Mouse (Mus musculus): ENCODE results near the gene Tnnc2. TPM values are rescaled to one million over a fixed set of nuclear protein-coding genes. Genes with fewer than 3 reads are reported as not detected.
A peak's percentile ranks its signal among the peaks of the same experiment; 100 is the strongest.

Gene Tnnc2
- polyA plus RNA-seq, 1 experiment from 2014 or later: 1.4 TPM

- no peak for ATAC-seq (replicated peaks; ENCODE audit: insufficient number of reproducible peaks, low FRiP score, low TSS enrichment)
- Histone ChIP-seq H3K4me3 (ENCODE audit: low read depth, low read length) (no peak overlapping the region), H3K9me3 (replicated peaks; ENCODE audit: control insufficient read depth, low read length) (no peaks in the 10 kb centered on the region), H3K27ac (ENCODE audit: low read depth, low read length) (no peak overlapping the region), H3K36me3 (ENCODE audit: control insufficient read depth, insufficient read depth, low read length) (peaks cover 9% of the 10 kb centered on the region; the same call in 1 of the 2 replicates), H3K4me2 (no peak overlapping the region), H3K4me1 (ENCODE audit: control insufficient read depth, insufficient read depth, low read length) (peaks cover 10% of the 10 kb centered on the region), H3K9ac (ENCODE audit: low read depth, low read length) (no peak overlapping the region), H3K27me3 (ENCODE audit: control insufficient read depth, insufficient read depth, low read length) (no peaks in the 10 kb centered on the region)
- 83% methylated on average over 6 of the region's 6 CpGs for WGBS (ENCODE audit: insufficient replicate concordance)
Observed at GRCm38 (mm10) chr2:164821060-164821459, 41.3 kb upstream of the Tnnc2 start.

- Histone ChIP-seq H3K36me3 (ENCODE audit: control insufficient read depth, insufficient read depth, low read length) (no peaks in the 10 kb centered on the region), H3K27ac (ENCODE audit: low read depth, low read length) (no peak overlapping the region; the same call in 1 of the 2 replicates), H3K4me1 (ENCODE audit: control insufficient read depth, insufficient read depth, low read length) (peaks cover 15% of the 10 kb centered on the region), H3K4me3 (ENCODE audit: low read depth, low read length) (no peak overlapping the region), H3K9ac (ENCODE audit: low read depth, low read length) (no peak overlapping the region), H3K27me3 (ENCODE audit: control insufficient read depth, insufficient read depth, low read length) (no peaks in the 10 kb centered on the region), H3K4me2 (no peak overlapping the region), H3K9me3 (replicated peaks; ENCODE audit: control insufficient read depth, low read length) (no peaks in the 10 kb centered on the region)
- peak; percentile 59; the same call in 1 of the 2 replicates for ATAC-seq (replicated peaks; ENCODE audit: insufficient number of reproducible peaks, low FRiP score, low TSS enrichment)
- WGBS (ENCODE audit: insufficient replicate concordance): 54% methylated on average over 5 of the region's 5 CpGs
Observed at GRCm38 (mm10) chr2:164817703-164818102, 37.9 kb upstream of the Tnnc2 start.

GRCm38 (mm10) chr2:164817206-164817605, 37.4 kb upstream of the Tnnc2 start:
- Histone ChIP-seq H3K9me3 (replicated peaks; ENCODE audit: control insufficient read depth, low read length) (no peaks in the 10 kb centered on the region), H3K9ac (ENCODE audit: low read depth, low read length) (no peak overlapping the region), H3K27me3 (ENCODE audit: control insufficient read depth, insufficient read depth, low read length) (no peaks in the 10 kb centered on the region), H3K4me3 (ENCODE audit: low read depth, low read length) (no peak overlapping the region), H3K4me1 (ENCODE audit: control insufficient read depth, insufficient read depth, low read length) (peaks cover 15% of the 10 kb centered on the region), H3K36me3 (ENCODE audit: control insufficient read depth, insufficient read depth, low read length) (no peaks in the 10 kb centered on the region), H3K27ac (ENCODE audit: low read depth, low read length) (no peak overlapping the region), H3K4me2 (no peak overlapping the region)
- no peak for ATAC-seq (replicated peaks; ENCODE audit: insufficient number of reproducible peaks, low FRiP score, low TSS enrichment)
- 62% methylated on average over 6 of the region's 6 CpGs for WGBS (ENCODE audit: insufficient replicate concordance)

DNA sequence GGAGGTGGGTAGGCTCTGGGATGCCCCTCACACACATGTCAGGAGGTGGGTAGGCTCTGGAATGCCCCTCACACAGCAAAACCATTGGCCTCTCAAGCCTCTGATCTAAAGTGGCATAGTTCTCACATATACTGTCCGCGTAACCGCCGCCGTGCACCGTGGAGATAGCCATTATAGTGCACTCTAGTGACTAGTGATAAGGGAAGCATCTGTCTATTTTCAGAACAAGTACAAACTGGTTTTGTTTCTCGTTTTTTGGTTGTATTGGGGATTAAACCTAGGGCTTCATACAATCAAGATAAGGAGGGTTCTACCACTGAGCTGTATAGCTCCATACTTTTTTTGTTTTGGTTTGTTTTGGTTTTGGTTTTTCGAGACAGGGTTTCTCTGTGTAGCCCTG, 36.1 kb upstream of the Tnnc2 start:
- Histone ChIP-seq H3K36me3 (ENCODE audit: control insufficient read depth, insufficient read depth, low read length) (no peaks in the 10 kb centered on the region), H3K4me3 (ENCODE audit: low read depth, low read length) (no peak overlapping the region), H3K27ac (ENCODE audit: low read depth, low read length) (no peak overlapping the region), H3K4me1 (ENCODE audit: control insufficient read depth, insufficient read depth, low read length) (peaks cover 15% of the 10 kb centered on the region), H3K9me3 (replicated peaks; ENCODE audit: control insufficient read depth, low read length) (no peaks in the 10 kb centered on the region), H3K27me3 (ENCODE audit: control insufficient read depth, insufficient read depth, low read length) (no peaks in the 10 kb centered on the region), H3K9ac (ENCODE audit: low read depth, low read length) (no peak overlapping the region), H3K4me2 (no peak overlapping the region)
- WGBS (ENCODE audit: insufficient replicate concordance): 61% methylated on average over 8 of the region's 8 CpGs
- no peak for ATAC-seq (replicated peaks; ENCODE audit: insufficient number of reproducible peaks, low FRiP score, low TSS enrichment)

GRCm38 (mm10) chr2:164815348-164815747, 35.6 kb upstream of the Tnnc2 start:
- Histone ChIP-seq H3K9me3 (replicated peaks; ENCODE audit: control insufficient read depth, low read length) (no peaks in the 10 kb centered on the region), H3K4me1 (ENCODE audit: control insufficient read depth, insufficient read depth, low read length) (peaks cover 15% of the 10 kb centered on the region), H3K4me2 (no peak overlapping the region), H3K27ac (ENCODE audit: low read depth, low read length) (no peak overlapping the region), H3K4me3 (ENCODE audit: low read depth, low read length) (no peak overlapping the region), H3K27me3 (ENCODE audit: control insufficient read depth, insufficient read depth, low read length) (no peaks in the 10 kb centered on the region), H3K9ac (ENCODE audit: low read depth, low read length) (no peak overlapping the region), H3K36me3 (ENCODE audit: control insufficient read depth, insufficient read depth, low read length) (no peaks in the 10 kb centered on the region)
- ATAC-seq (replicated peaks; ENCODE audit: insufficient number of reproducible peaks, low FRiP score, low TSS enrichment): no peak
- WGBS (ENCODE audit: insufficient replicate concordance): 78% methylated on average over 5 of the region's 5 CpGs

DNA sequence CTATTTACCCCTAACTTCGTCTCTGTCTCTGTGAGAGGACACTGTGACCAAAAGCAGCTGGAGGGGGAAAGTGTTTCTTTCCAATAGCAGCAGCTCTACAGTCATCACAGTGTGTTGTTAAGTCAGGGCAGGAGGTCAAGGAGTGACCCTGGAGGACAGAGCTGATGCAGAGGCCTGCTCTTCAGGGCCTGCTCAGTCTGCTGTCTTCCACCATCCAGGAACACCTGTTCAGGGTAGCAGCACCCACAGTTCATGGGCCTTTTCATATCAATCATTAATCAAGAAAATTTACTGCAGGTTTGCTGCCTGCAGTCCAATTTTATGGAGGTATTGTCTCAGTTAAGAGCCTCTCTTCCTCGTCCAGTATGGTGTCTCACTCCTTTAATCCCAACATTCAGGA, 33.8 kb upstream of the Tnnc2 start:
- H3K9ac ChIP-seq (ENCODE audit: low read depth, low read length): no peak overlapping the region
- no peak overlapping the region for H3K27ac ChIP-seq (ENCODE audit: low read depth, low read length)
- no peaks in the 10 kb centered on the region for H3K36me3 ChIP-seq (ENCODE audit: control insufficient read depth, insufficient read depth, low read length)
- H3K9me3 ChIP-seq (replicated peaks; ENCODE audit: control insufficient read depth, low read length): no peaks in the 10 kb centered on the region
- 65% methylated on average over 2 of the region's 2 CpGs for WGBS (ENCODE audit: insufficient replicate concordance)
- H3K4me2 ChIP-seq: no peak overlapping the region
- no peaks in the 10 kb centered on the region for H3K27me3 ChIP-seq (ENCODE audit: control insufficient read depth, insufficient read depth, low read length)
- H3K4me1 ChIP-seq (ENCODE audit: control insufficient read depth, insufficient read depth, low read length): peaks cover 15% of the 10 kb centered on the region
- ATAC-seq (replicated peaks; ENCODE audit: insufficient number of reproducible peaks, low FRiP score, low TSS enrichment): no peak
- H3K4me3 ChIP-seq (ENCODE audit: low read depth, low read length): no peak overlapping the region

- H3K4me1 ChIP-seq (ENCODE audit: control insufficient read depth, insufficient read depth, low read length): peaks cover 10% of the 10 kb centered on the region
- H3K4me3 ChIP-seq (ENCODE audit: low read depth, low read length): no peak overlapping the region
- H3K27ac ChIP-seq (ENCODE audit: low read depth, low read length): no peak overlapping the region
- H3K36me3 ChIP-seq (ENCODE audit: control insufficient read depth, insufficient read depth, low read length): no peaks in the 10 kb centered on the region
- H3K9me3 ChIP-seq (replicated peaks; ENCODE audit: control insufficient read depth, low read length): no peaks in the 10 kb centered on the region
- H3K27me3 ChIP-seq (ENCODE audit: control insufficient read depth, insufficient read depth, low read length): no peaks in the 10 kb centered on the region
- WGBS (ENCODE audit: insufficient replicate concordance): 69% methylated on average over 7 of the region's 7 CpGs
- no peak overlapping the region for H3K4me2 ChIP-seq
- ATAC-seq (replicated peaks; ENCODE audit: insufficient number of reproducible peaks, low FRiP score, low TSS enrichment): no peak
- H3K9ac ChIP-seq (ENCODE audit: low read depth, low read length): no peak overlapping the region
Observed at GRCm38 (mm10) chr2:164806614-164807013, 26.8 kb upstream of the Tnnc2 start.

DNA sequence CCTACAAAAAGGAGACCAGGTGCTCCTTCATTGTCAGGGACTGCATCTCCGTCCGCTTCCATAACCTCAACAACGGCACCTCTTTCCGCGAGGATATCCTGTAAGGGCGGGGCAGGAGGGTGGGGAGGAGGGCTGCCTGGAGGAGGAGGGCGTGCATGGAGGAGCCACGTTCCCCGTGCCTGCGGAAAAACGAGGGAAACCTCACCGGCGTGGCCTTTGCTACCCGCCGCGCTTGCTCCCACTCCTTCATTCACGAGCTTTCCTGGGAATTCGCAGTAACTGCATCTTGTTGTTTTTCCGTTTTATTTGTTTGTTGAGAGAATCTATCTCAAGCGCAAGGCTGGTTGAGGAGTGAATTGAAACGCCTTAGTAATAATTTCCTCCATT, 25.6 kb upstream of the Tnnc2 start:
- Histone ChIP-seq H3K4me3 (ENCODE audit: low read depth, low read length) (peak overlapping the region; percentile 88), H3K36me3 (ENCODE audit: control insufficient read depth, insufficient read depth, low read length) (peaks cover under 1% of the 10 kb centered on the region; the same call in 1 of the 2 replicates), H3K4me1 (ENCODE audit: control insufficient read depth, insufficient read depth, low read length) (peaks cover 10% of the 10 kb centered on the region), H3K27ac (ENCODE audit: low read depth, low read length) (peak overlapping the region; percentile 67), H3K9ac (ENCODE audit: low read depth, low read length) (peak overlapping the region; percentile 83), H3K9me3 (replicated peaks; ENCODE audit: control insufficient read depth, low read length) (no peaks in the 10 kb centered on the region), H3K27me3 (ENCODE audit: control insufficient read depth, insufficient read depth, low read length) (no peaks in the 10 kb centered on the region), H3K4me2 (peak overlapping the region; percentile 70)
- 1% methylated on average over 21 of the region's 21 CpGs for WGBS (ENCODE audit: insufficient replicate concordance)
- ATAC-seq (replicated peaks; ENCODE audit: insufficient number of reproducible peaks, low FRiP score, low TSS enrichment): peak; percentile 63

DNA sequence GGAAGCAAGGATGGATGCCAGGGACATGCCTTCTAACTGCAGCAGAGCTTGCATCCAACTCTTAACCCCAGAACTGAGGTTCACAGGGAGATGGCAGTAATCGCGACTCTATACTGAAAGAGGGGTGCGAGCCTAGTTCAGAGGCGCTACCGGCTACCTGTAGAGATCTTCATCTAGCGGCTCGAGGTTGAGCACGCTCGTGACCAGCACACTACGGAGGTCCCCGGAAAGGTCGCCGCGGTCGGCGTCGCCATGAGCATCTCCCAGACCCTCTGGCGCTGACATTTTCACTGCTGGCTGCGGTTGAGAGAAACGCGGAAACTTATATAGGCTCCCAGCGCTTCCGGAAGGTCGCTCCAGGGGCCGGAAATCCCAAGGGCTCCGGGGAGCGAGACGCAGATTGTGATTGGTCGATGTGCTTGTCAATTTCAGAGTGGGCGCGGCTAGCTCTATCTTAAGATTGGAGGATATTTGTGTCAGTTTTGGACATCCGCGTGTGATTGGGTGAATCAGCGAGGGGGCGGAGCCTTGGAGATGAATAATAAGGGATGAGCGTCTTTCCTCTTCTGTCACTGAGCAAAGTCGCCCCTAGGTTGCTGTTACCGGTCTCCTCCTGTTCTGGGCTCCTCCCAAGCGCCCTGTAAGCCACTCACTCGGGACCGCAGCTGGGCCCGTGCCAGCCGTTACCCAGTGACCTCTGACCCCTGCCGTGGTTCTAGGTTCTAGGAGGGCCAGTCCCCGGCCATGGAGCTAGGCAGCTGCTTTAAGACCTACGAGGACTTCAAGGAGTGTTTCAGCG, 25.0 kb upstream of the Tnnc2 start, which contains the start of the genes Acot8 and Zswim3:
Gene Acot8 (minus strand): TSS at position 350 of the 799 bp plus-strand sequence.
Gene Zswim3 (plus strand): TSS at position 566 of the 799 bp plus-strand sequence.
- Histone ChIP-seq H3K4me2 (peak within 1 kb of the TSS; percentile 70), H3K27me3 (ENCODE audit: control insufficient read depth, insufficient read depth, low read length) (no peaks in the 10 kb centered on the region), H3K27ac (ENCODE audit: low read depth, low read length) (peak within 1 kb of the TSS; percentile 87), H3K4me1 (ENCODE audit: control insufficient read depth, insufficient read depth, low read length) (peaks cover 10% of the 10 kb centered on the region), H3K4me3 (ENCODE audit: low read depth, low read length) (peak within 1 kb of the TSS; percentile 88), H3K9ac (ENCODE audit: low read depth, low read length) (peak within 1 kb of the TSS; percentile 85), H3K36me3 (ENCODE audit: control insufficient read depth, insufficient read depth, low read length) (peaks cover 2% of the 10 kb centered on the region; the same call in 1 of the 2 replicates), H3K9me3 (replicated peaks; ENCODE audit: control insufficient read depth, low read length) (no peaks in the 10 kb centered on the region)
- under 1% methylated on average over 47 of the region's 47 CpGs for WGBS (ENCODE audit: insufficient replicate concordance)
- peak; percentile 96 for ATAC-seq (replicated peaks; ENCODE audit: insufficient number of reproducible peaks, low FRiP score, low TSS enrichment)

Measured in heart, embryonic 11.5 days (tissue).